Mouse (Mus musculus) gastrocnemius, postnatal 4 days (tissue): ENCODE measurements at regions not wholly inside any gene's neighbourhood (a gene's known extent, or its start where the extent isn't known, plus 50 kb on each side); places are given as distances from the start of the nearest gene placed in this dataset.

Source experiments
- DNase-seq, 2 experiments: peaks; one replicate each; pipeline ENCODE4 v3.0.0; 2021 to 2022; ENCODE audit warnings: low spot score in 2 of 2, mixed read lengths in 2 of 2

GRCm38 (mm10) chr10:116653511-116653945 lies 72.2 kb upstream of the Cnot2 start:
- no peak for DNase-seq

GRCm38 (mm10) chr10:116649287-116649686 lies 68.0 kb upstream of the Cnot2 start:
- no peak for DNase-seq

GRCm38 (mm10) chr10:116646035-116646434 lies 64.7 kb upstream of the Cnot2 start:
- DNase-seq = no peak

- no peak for DNase-seq
These were observed 64.3 kb upstream of the Cnot2 start for GRCm38 (mm10) chr10:116645631-116646030.

GRCm38 (mm10) chr10:116645108-116645507 lies 63.8 kb upstream of the Cnot2 start:
- no peak for DNase-seq
